Mouse (Mus musculus) retina, postnatal 1 day (tissue): ENCODE measurements at regions not wholly inside any gene's neighbourhood (a gene's known extent, or its start where the extent isn't known, plus 50 kb on each side); places are given as distances from the start of the nearest gene placed in this dataset.

ENCODE experiments used
- DNase-seq: peaks from one replicate; pipeline ENCODE4 v3.0.0-alpha.2; 2012

- DNase-seq: no peak
Observed at GRCm38 (mm10) chr2:9443103-9443502, 437.9 kb upstream of the 4930412O13Rik start.

- no peak for DNase-seq
Observed at GRCm38 (mm10) chr2:9445826-9446225, 435.2 kb upstream of the 4930412O13Rik start.

- no peak for DNase-seq
Observed at GRCm38 (mm10) chr2:9464413-9464812, 416.6 kb upstream of the 4930412O13Rik start.

GRCm38 (mm10) chr2:9464818-9465217, 416.2 kb upstream of the 4930412O13Rik start:
- peak; percentile 5 for DNase-seq

- no peak for DNase-seq
Observed at GRCm38 (mm10) chr2:9467573-9467972, 413.5 kb upstream of the 4930412O13Rik start.

GRCm38 (mm10) chr2:9468651-9469050, 412.4 kb upstream of the 4930412O13Rik start:
- peak; percentile 35 for DNase-seq

- DNase-seq: no peak
Observed at GRCm38 (mm10) chr2:9481678-9482345, 399.2 kb upstream of the 4930412O13Rik start.

- DNase-seq: no peak
Observed at GRCm38 (mm10) chr2:9487381-9487914, 393.6 kb upstream of the 4930412O13Rik start.

GRCm38 (mm10) chr2:9493606-9494145, 387.4 kb upstream of the 4930412O13Rik start:
- DNase-seq: no peak

GRCm38 (mm10) chr2:9520045-9520444, 361.0 kb upstream of the 4930412O13Rik start:
- DNase-seq: no peak

GRCm38 (mm10) chr2:9525910-9526309, 355.1 kb upstream of the 4930412O13Rik start:
- no peak for DNase-seq

GRCm38 (mm10) chr2:9535141-9535658, 345.9 kb upstream of the 4930412O13Rik start:
- DNase-seq: no peak

- DNase-seq: no peak
Observed at GRCm38 (mm10) chr2:9547771-9548590, 333.1 kb upstream of the 4930412O13Rik start.

GRCm38 (mm10) chr2:9553313-9553712, 327.7 kb upstream of the 4930412O13Rik start:
- DNase-seq: no peak

- DNase-seq: no peak
Observed at GRCm38 (mm10) chr2:9564487-9565043, 316.5 kb upstream of the 4930412O13Rik start.

GRCm38 (mm10) chr2:9569220-9569619, 311.8 kb upstream of the 4930412O13Rik start:
- no peak for DNase-seq

GRCm38 (mm10) chr2:9574196-9574595, 306.9 kb upstream of the 4930412O13Rik start:
- peak; percentile 46 for DNase-seq

- DNase-seq: no peak
Observed at GRCm38 (mm10) chr2:9574651-9575050, 306.4 kb upstream of the 4930412O13Rik start.

- DNase-seq: no peak
Observed at GRCm38 (mm10) chr2:9577868-9578267, 303.2 kb upstream of the 4930412O13Rik start.

- DNase-seq: no peak
Observed at GRCm38 (mm10) chr2:9587389-9587788, 293.7 kb upstream of the 4930412O13Rik start.

GRCm38 (mm10) chr2:9589200-9589599, 291.9 kb upstream of the 4930412O13Rik start:
- no peak for DNase-seq

GRCm38 (mm10) chr2:9592531-9592930, 288.5 kb upstream of the 4930412O13Rik start:
- DNase-seq: no peak

- no peak for DNase-seq
Observed at GRCm38 (mm10) chr2:9593931-9594330, 287.1 kb upstream of the 4930412O13Rik start.
